Mouse (Mus musculus): Measurements from ENCODE around the gene Srsf12. TPM values are rescaled to one million over a fixed set of nuclear protein-coding genes. Genes with fewer than 3 reads are reported as not detected.

The Srsf12 gene
- total RNA-seq, 1 experiment: 2.9 TPM

GRCm38 (mm10) chr4:33224003-33224675 lies 15.3 kb downstream of the Srsf12 start:
- Histone ChIP-seq H3K4me3 (ENCODE audit: insufficient read depth in 1 of 2, low read depth in 1 of 2, low read length in 2 of 2, poor library complexity in 1 of 2, severe bottlenecking in 1 of 2) (no peak overlapping the region), H3K36me3 (ENCODE audit: control insufficient read depth, insufficient read depth, low read length, poor library complexity, severe bottlenecking) (no peaks in the 10 kb centered on the region), H3K4me1 (ENCODE audit: control insufficient read depth in 2 of 2, insufficient read depth in 2 of 2, low read length in 2 of 2, poor library complexity in 1 of 2) (peaks cover 2% of the 10 kb centered on the region in 2 experiments; a peak in 2 of 4 replicates), H3K9ac (ENCODE audit: insufficient read depth, low read depth, low read length, poor library complexity, severe bottlenecking) (no peak overlapping the region), H3K9me3 (ENCODE audit: control insufficient read depth, insufficient read depth, low read depth, low read length) (no peaks in the 10 kb centered on the region), H3K27ac (ENCODE audit: insufficient read depth, low read depth, low read length, poor library complexity, severe bottlenecking) (no peak overlapping the region)
- TF ChIP-seq HCFC1 (IDR thresholded peaks at IDR 0.05; ENCODE audit: borderline replicate concordance, insufficient read depth, low read length): no peak
- TF ChIP-seq ZNF384 (IDR thresholded peaks at IDR 0.05; ENCODE audit: low read depth, low read length): no peak
- TF ChIP-seq ZC3H11A (IDR thresholded peaks at IDR 0.05; ENCODE audit: borderline replicate concordance, low read depth, low read length): no peak
- no peak for TF ChIP-seq MAFK (IDR thresholded peaks at IDR 0.05; ENCODE audit: insufficient read depth, low read depth, low read length)
- TF ChIP-seq CHD2 (IDR thresholded peaks at IDR 0.05; ENCODE audit: low read depth, low read length): no peak
- in situ Hi-C loops (cut with MboI; ENCODE audit: low sequenced_read_pairs in 2 of 2, unreplicated experiment in 2 of 2): no loop called here
- DNase-seq (ENCODE audit: low read depth, low spot score): no peak

- TF ChIP-seq ZC3H11A (IDR thresholded peaks at IDR 0.05; ENCODE audit: borderline replicate concordance, low read depth, low read length) (no peak), MAFK (IDR thresholded peaks at IDR 0.05; ENCODE audit: insufficient read depth, low read depth, low read length) (no peak), CHD2 (IDR thresholded peaks at IDR 0.05; ENCODE audit: low read depth, low read length) (no peak), ZNF384 (IDR thresholded peaks at IDR 0.05; ENCODE audit: low read depth, low read length) (no peak), HCFC1 (IDR thresholded peaks at IDR 0.05; ENCODE audit: borderline replicate concordance, insufficient read depth, low read length) (no peak)
- H3K9me3 ChIP-seq (ENCODE audit: control insufficient read depth, insufficient read depth, low read depth, low read length): no peaks in the 10 kb centered on the region
- no peak for DNase-seq (ENCODE audit: low read depth, low spot score)
- peaks cover 2% of the 10 kb centered on the region in 2 experiments; a peak in 2 of 4 replicates for H3K4me1 ChIP-seq (ENCODE audit: control insufficient read depth in 2 of 2, insufficient read depth in 2 of 2, low read length in 2 of 2, poor library complexity in 1 of 2)
- no peak overlapping the region for H3K27ac ChIP-seq (ENCODE audit: insufficient read depth, low read depth, low read length, poor library complexity, severe bottlenecking)
- no peak overlapping the region for H3K9ac ChIP-seq (ENCODE audit: insufficient read depth, low read depth, low read length, poor library complexity, severe bottlenecking)
- in situ Hi-C loops (cut with MboI; ENCODE audit: low sequenced_read_pairs in 2 of 2, unreplicated experiment in 2 of 2): no loop called here
- H3K4me3 ChIP-seq (ENCODE audit: insufficient read depth in 1 of 2, low read depth in 1 of 2, low read length in 2 of 2, poor library complexity in 1 of 2, severe bottlenecking in 1 of 2): no peak overlapping the region
- no peaks in the 10 kb centered on the region for H3K36me3 ChIP-seq (ENCODE audit: control insufficient read depth, insufficient read depth, low read length, poor library complexity, severe bottlenecking)
Observed at GRCm38 (mm10) chr4:33227164-33227563, 18.4 kb downstream of the Srsf12 start.

- no peak for DNase-seq (ENCODE audit: low read depth, low spot score)
- H3K27ac ChIP-seq (ENCODE audit: insufficient read depth, low read depth, low read length, poor library complexity, severe bottlenecking): no peak overlapping the region
- in situ Hi-C loops (cut with MboI; ENCODE audit: low sequenced_read_pairs in 2 of 2, unreplicated experiment in 2 of 2): no loop called here
- H3K9me3 ChIP-seq (ENCODE audit: control insufficient read depth, insufficient read depth, low read depth, low read length): no peaks in the 10 kb centered on the region
- H3K36me3 ChIP-seq (ENCODE audit: control insufficient read depth, insufficient read depth, low read length, poor library complexity, severe bottlenecking): no peaks in the 10 kb centered on the region
- no peak overlapping the region for H3K9ac ChIP-seq (ENCODE audit: insufficient read depth, low read depth, low read length, poor library complexity, severe bottlenecking)
- H3K4me3 ChIP-seq (ENCODE audit: insufficient read depth in 1 of 2, low read depth in 1 of 2, low read length in 2 of 2, poor library complexity in 1 of 2, severe bottlenecking in 1 of 2): no peak overlapping the region
- no peaks in the 10 kb centered on the region for H3K4me1 ChIP-seq (ENCODE audit: control insufficient read depth in 2 of 2, insufficient read depth in 2 of 2, low read length in 2 of 2, poor library complexity in 1 of 2)
- TF ChIP-seq HCFC1 (IDR thresholded peaks at IDR 0.05; ENCODE audit: borderline replicate concordance, insufficient read depth, low read length) (no peak), MAFK (IDR thresholded peaks at IDR 0.05; ENCODE audit: insufficient read depth, low read depth, low read length) (no peak), CHD2 (IDR thresholded peaks at IDR 0.05; ENCODE audit: low read depth, low read length) (no peak), ZC3H11A (IDR thresholded peaks at IDR 0.05; ENCODE audit: borderline replicate concordance, low read depth, low read length) (no peak), ZNF384 (IDR thresholded peaks at IDR 0.05; ENCODE audit: low read depth, low read length) (no peak)
Observed at GRCm38 (mm10) chr4:33229639-33230038, 20.8 kb downstream of the Srsf12 start.

- Histone ChIP-seq H3K27ac (ENCODE audit: insufficient read depth, low read depth, low read length, poor library complexity, severe bottlenecking) (no peak overlapping the region), H3K9me3 (ENCODE audit: control insufficient read depth, insufficient read depth, low read depth, low read length) (no peaks in the 10 kb centered on the region), H3K36me3 (ENCODE audit: control insufficient read depth, insufficient read depth, low read length, poor library complexity, severe bottlenecking) (no peaks in the 10 kb centered on the region), H3K9ac (ENCODE audit: insufficient read depth, low read depth, low read length, poor library complexity, severe bottlenecking) (no peak overlapping the region), H3K4me3 (ENCODE audit: insufficient read depth in 1 of 2, low read depth in 1 of 2, low read length in 2 of 2, poor library complexity in 1 of 2, severe bottlenecking in 1 of 2) (no peak overlapping the region), H3K4me1 (ENCODE audit: control insufficient read depth in 2 of 2, insufficient read depth in 2 of 2, low read length in 2 of 2, poor library complexity in 1 of 2) (no peaks in the 10 kb centered on the region)
- DNase-seq (ENCODE audit: low read depth, low spot score): no peak
- in situ Hi-C loops (cut with MboI; ENCODE audit: low sequenced_read_pairs in 2 of 2, unreplicated experiment in 2 of 2): no loop called here
- no peak for TF ChIP-seq HCFC1 (IDR thresholded peaks at IDR 0.05; ENCODE audit: borderline replicate concordance, insufficient read depth, low read length)
- no peak for TF ChIP-seq ZC3H11A (IDR thresholded peaks at IDR 0.05; ENCODE audit: borderline replicate concordance, low read depth, low read length)
- no peak for TF ChIP-seq MAFK (IDR thresholded peaks at IDR 0.05; ENCODE audit: insufficient read depth, low read depth, low read length)
- TF ChIP-seq CHD2 (IDR thresholded peaks at IDR 0.05; ENCODE audit: low read depth, low read length): no peak
- TF ChIP-seq ZNF384 (IDR thresholded peaks at IDR 0.05; ENCODE audit: low read depth, low read length): no peak
Observed at GRCm38 (mm10) chr4:33230881-33231280, 22.1 kb downstream of the Srsf12 start.
